Mouse (Mus musculus) G1E (cell line): Measurements from ENCODE around the gene Cfap97.

Source experiments
- CTCF ChIP-seq: IDR thresholded peaks from 2 replicates; pipeline ENCODE4 v1.5.1; 2012; ENCODE audit warnings: low read depth, low read length, inconsistent platforms, mixed read lengths
- GATA1 ChIP-seq: IDR thresholded peaks from 2 replicates; pipeline ENCODE4 v1.6.1; 2012; ENCODE audit warnings: borderline replicate concordance, low read length, inconsistent platforms, mixed read lengths
- GATA2 ChIP-seq: IDR thresholded peaks from 2 replicates; pipeline ENCODE4 v1.6.1; 2012; ENCODE audit warnings: low read depth, low read length, inconsistent platforms, borderline replicate concordance
- TAL1 ChIP-seq: conservative IDR thresholded peaks from 2 replicates; pipeline ENCODE4 v1.6.1; 2012; ENCODE audit warnings: low read depth, low read length, inconsistent platforms, mixed read lengths

DNA sequence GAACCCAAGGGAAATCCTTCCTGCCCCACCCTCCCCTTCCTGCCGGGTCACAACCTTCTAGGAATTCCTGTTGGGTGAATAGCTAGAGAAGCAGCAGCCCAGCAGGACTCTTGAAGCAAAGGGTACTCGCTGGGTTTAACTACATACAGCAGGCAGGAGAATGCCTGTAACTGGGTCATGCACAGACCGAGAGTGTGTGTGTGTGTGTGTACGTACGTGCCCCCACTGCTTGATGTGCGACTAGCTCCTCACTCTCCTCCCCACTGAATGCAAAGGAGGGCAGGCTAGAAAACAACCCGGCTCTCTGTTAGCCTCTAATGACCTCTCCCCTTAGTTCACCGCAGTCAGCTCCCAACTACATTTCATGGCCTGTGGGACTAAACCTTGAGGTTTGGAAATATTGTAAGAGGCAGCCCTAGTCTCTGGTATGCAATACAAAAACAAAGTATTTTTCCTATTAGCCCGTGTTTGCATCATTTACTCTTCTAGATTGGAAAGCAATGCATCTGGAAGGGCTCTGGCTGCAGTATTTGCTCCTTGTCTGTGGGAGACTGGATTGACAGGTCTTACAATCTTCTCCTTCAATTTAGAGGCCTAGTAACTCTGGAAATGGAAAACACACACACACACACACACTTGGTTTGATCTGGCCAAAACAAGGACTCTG lies 53.5 kb downstream of the Cfap97 start:
- TF ChIP-seq CTCF (no peak), TAL1 (no peak), GATA1 (no peak), GATA2 (no peak)
